Mouse (Mus musculus) heart, embryonic 10.5 days (tissue): Measurements from ENCODE around the gene Bbs12. TPM values are rescaled to one million over a fixed set of nuclear protein-coding genes. Genes with fewer than 3 reads are reported as not detected.

Experiments
- DNase-seq: peaks from one replicate; pipeline ENCODE4 v3.0.0-alpha.2; 2017; ENCODE audit warnings: low spot score
- H3K27ac ChIP-seq: fragments of 300-500 bp; sonication (generic); 2 replicates; pipeline ENCODE4 v1.5.1; 2016; ENCODE audit warnings: mild to moderate bottlenecking
- H3K27me3 ChIP-seq: fragments of 300-500 bp; sonication (generic); 2 replicates; pipeline ENCODE4 v1.6.1; 2016; ENCODE audit warnings: mild to moderate bottlenecking; ENCODE audit not compliant: poor library complexity, insufficient read depth, severe bottlenecking
- H3K36me3 ChIP-seq: fragments of 300-500 bp; sonication (generic); 2 replicates; pipeline ENCODE4 v1.6.1; 2016; ENCODE audit warnings: mild to moderate bottlenecking, moderate library complexity
- H3K4me1 ChIP-seq: fragments of 300-500 bp; sonication (generic); 2 replicates; pipeline ENCODE4 v1.6.1; 2016; ENCODE audit warnings: mild to moderate bottlenecking
- H3K4me3 ChIP-seq: fragments of 300-500 bp; sonication (generic); 2 replicates; pipeline ENCODE4 v1.5.1; 2016; ENCODE audit warnings: mild to moderate bottlenecking, moderate library complexity
- H3K9me3 ChIP-seq: fragments of 300-500 bp; sonication (generic); 2 replicates; pipeline ENCODE4 v1.6.1; 2016; ENCODE audit warnings: mild to moderate bottlenecking, moderate library complexity
- WGBS: fragments of 180-500 bp; shearing (Covaris S2); methylation state at CpG from one replicate; pipeline ENCODE4 v1.1.7; 2016; 5-methylcytosine and 5-hydroxymethylcytosine counted together
- polyA plus RNA-seq: library from polyadenylated mRNA; unstranded; fragments of >200 nt; fragmentation: Nextera tagmentation; extraction: Ambion mirVana; gene quantifications from 2 replicates; pipeline ENCODE4 v1.2.1, GENCODE M21; 2016

Bbs12 gene
- polyA plus RNA-seq, 1 experiment from 2014 or later: 7.7 TPM

DNA sequence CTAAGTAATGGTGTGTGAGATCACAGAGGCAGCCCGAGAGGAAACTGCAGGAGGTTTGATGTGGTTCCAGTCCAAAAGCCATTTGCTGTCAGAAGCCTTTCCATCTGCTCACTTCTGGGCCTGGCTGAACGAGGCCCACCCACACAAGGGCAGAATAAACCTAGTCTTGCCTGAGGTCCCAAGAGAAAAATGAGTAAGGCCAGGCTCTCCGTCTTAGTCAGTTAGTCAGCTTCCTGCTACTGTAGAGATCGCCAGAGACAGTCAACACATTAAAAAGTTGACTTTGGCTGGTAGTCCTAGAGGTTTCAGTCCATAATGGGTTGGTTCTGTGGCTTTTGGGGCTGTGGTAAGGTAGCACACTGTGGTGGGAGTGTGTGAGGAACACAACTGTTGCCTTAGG is 58.1 kb downstream of the Bbs12 start:
- no peak for DNase-seq
- no peaks in the 10 kb centered on the region for H3K27me3 ChIP-seq
- H3K9me3 ChIP-seq: no peaks in the 10 kb centered on the region
- peaks cover 12% of the 10 kb centered on the region; the same call in 1 of the 2 replicates for H3K4me1 ChIP-seq
- H3K4me3 ChIP-seq: no peak overlapping the region
- no peaks in the 10 kb centered on the region for H3K36me3 ChIP-seq
- WGBS: 69% methylated on average over 4 of the region's 4 CpGs
- H3K27ac ChIP-seq: no peak overlapping the region

Other genes starting within 250 kb of the Bbs12 start
- gene Adad1, start 249.0 kb upstream of the Bbs12 start, polyA plus RNA-seq: 0.44 and 0.64 TPM in 2 replicates
- gene Il2, start 186.6 kb upstream of the Bbs12 start, polyA plus RNA-seq: 0.17 and 0.24 TPM in 2 replicates
- gene Il21, start 79.9 kb upstream of the Bbs12 start, polyA plus RNA-seq: not detected in 2 replicates
- gene Cetn4, start 154 bp downstream of the Bbs12 start, polyA plus RNA-seq: 0.80 and 1.1 TPM in 2 replicates
- gene Fgf2, start 35.8 kb downstream of the Bbs12 start, polyA plus RNA-seq: 0.50 and 0.92 TPM in 2 replicates
- gene Spata5, start 107.3 kb downstream of the Bbs12 start, polyA plus RNA-seq: 35.2 and 36.2 TPM in 2 replicates
- 7.8 and 10.7 TPM in 2 replicates for gene Nudt6, start 107.7 kb downstream of the Bbs12 start, polyA plus RNA-seq